Mouse (Mus musculus): ENCODE results near the gene Emp1. TPM values are rescaled to one million over a fixed set of nuclear protein-coding genes. Genes with fewer than 3 reads are reported as not detected.

The Emp1 gene
- polyA plus RNA-seq, 1 experiment from 2014 or later, result 8.5 TPM

Other genes with a start within 250 kb of the Emp1 start
- not detected in 2 replicates for gene Gprc5d, start 244.3 kb upstream of the Emp1 start, polyA plus RNA-seq (2016; fragmentation: Nextera tagmentation; extraction: Ambion mirVana)
- gene Fam234b, start 164.6 kb upstream of the Emp1 start, polyA plus RNA-seq (2016; fragmentation: Nextera tagmentation; extraction: Ambion mirVana), result 21.7 and 29.5 TPM in 2 replicates
- gene Hebp1, start 164.5 kb upstream of the Emp1 start, polyA plus RNA-seq (2016; fragmentation: Nextera tagmentation; extraction: Ambion mirVana), result 4.8 and 5.2 TPM in 2 replicates
- gene Gsg1, start 108.2 kb upstream of the Emp1 start, polyA plus RNA-seq (2016; fragmentation: Nextera tagmentation; extraction: Ambion mirVana), result 0.09 and 0.47 TPM in 2 replicates
- gene Pbp2, start 52.1 kb upstream of the Emp1 start, polyA plus RNA-seq (2016; fragmentation: Nextera tagmentation; extraction: Ambion mirVana), result not detected in 2 replicates

Data from midbrain, embryonic 10.5 days (tissue).